Mouse (Mus musculus): Measurements from ENCODE around the gene Btbd9.

- TF ChIP-seq POLR2A (IDR thresholded peaks at IDR 0.05; ENCODE audit: insufficient read length, low read depth) (no peak), TCF12 (IDR thresholded peaks at IDR 0.05; ENCODE audit: insufficient read depth, poor library complexity, severe bottlenecking) (no peak), E2F4 (IDR thresholded peaks at IDR 0.05; ENCODE audit: insufficient read depth) (no peak), POLR2AphosphoS2 (IDR thresholded peaks at IDR 0.05; ENCODE audit: insufficient read length, low read depth) (no peak), MYOD1 (IDR thresholded peaks at IDR 0.05; ENCODE audit: control insufficient read depth in 1 of 3, insufficient read length in 2 of 3, low read depth in 2 of 3) (no peak)
These were observed 163.3 kb downstream of the Btbd9 start for GRCm38 (mm10) chr17:30412991-30413390.
